Mouse (Mus musculus) bone marrow macrophage, adult 2 months (primary cell): ENCODE measurements around the gene Jak3. TPM values are rescaled to one million over a fixed set of nuclear protein-coding genes. Genes with fewer than 3 reads are reported as not detected.
"Not testable (repeated sequence)": the region's sequence is repeated elsewhere in the genome, so short reads cannot be mapped to it uniquely, and the experiment has no call there.

Experiments
- H3K27ac ChIP-seq: 2 replicates; pipeline ENCODE4 v1.5.1; 2012; ENCODE audit warnings: low read depth, low read length; ENCODE audit not compliant: insufficient read depth
- H3K4me1 ChIP-seq: 2 replicates; pipeline ENCODE4 v1.6.1; 2012; ENCODE audit warnings: low read length; ENCODE audit not compliant: control insufficient read depth, insufficient read depth
- H3K4me3 ChIP-seq: 2 replicates; pipeline ENCODE4 v1.5.1; 2012; ENCODE audit warnings: mild to moderate bottlenecking, low read length, moderate library complexity; ENCODE audit not compliant: insufficient read depth
- CTCF ChIP-seq: IDR thresholded peaks from 2 replicates; pipeline ENCODE4 v1.5.1; 2012; ENCODE audit warnings: low read depth, mild to moderate bottlenecking, low read length, moderate library complexity
- POLR2A ChIP-seq: IDR thresholded peaks from 2 replicates; pipeline ENCODE4 v1.6.1; 2012; ENCODE audit warnings: mild to moderate bottlenecking, low read depth, low read length, borderline replicate concordance
- polyA plus RNA-seq: library from polyadenylated mRNA; stranded (reverse); fragments of >200 nt; gene quantifications from 2 replicates; pipeline ENCODE4 v1.2.4, GENCODE M21; 2012; ENCODE audit not compliant: missing spikeins, insufficient read depth, insufficient read length

Gene Jak3
- polyA plus RNA-seq, 1 experiment = 15.7 TPM

GRCm38 (mm10) chr8:71682832-71683231 is 6.7 kb downstream of the Jak3 start:
- no peak overlapping the region for H3K4me3 ChIP-seq
- H3K4me1 ChIP-seq = peaks cover under 1% of the 10 kb centered on the region; the same call in 1 of the 2 replicates
- no peak for TF ChIP-seq POLR2A
- TF ChIP-seq CTCF = no peak
- no peak overlapping the region for H3K27ac ChIP-seq

- no peak overlapping the region for H3K4me3 ChIP-seq
- no peaks in the 10 kb centered on the region for H3K4me1 ChIP-seq
- H3K27ac ChIP-seq = no peak overlapping the region
- TF ChIP-seq POLR2A (no peak), CTCF (no peak)
These were observed 8.6 kb downstream of the Jak3 start for GRCm38 (mm10) chr8:71684701-71685100.

- Histone ChIP-seq H3K4me3 (no peak overlapping the region), H3K27ac (no peak overlapping the region), H3K4me1 (no peaks in the 10 kb centered on the region)
- TF ChIP-seq POLR2A (no peak), CTCF (no peak)
These were observed 9.5 kb downstream of the Jak3 start for GRCm38 (mm10) chr8:71685573-71685972.

- Histone ChIP-seq H3K27ac (no peak overlapping the region), H3K4me1 (no peaks in the 10 kb centered on the region), H3K4me3 (no peak overlapping the region)
- no peak for TF ChIP-seq CTCF
- no peak for TF ChIP-seq POLR2A
These were observed 10.1 kb downstream of the Jak3 start for GRCm38 (mm10) chr8:71686143-71686734.

- no peak overlapping the region for H3K4me3 ChIP-seq
- no peak overlapping the region for H3K27ac ChIP-seq
- TF ChIP-seq CTCF (no peak), POLR2A (no peak)
- H3K4me1 ChIP-seq = no peaks in the 10 kb centered on the region
These were observed 11.5 kb downstream of the Jak3 start for GRCm38 (mm10) chr8:71687616-71688015.

- Histone ChIP-seq H3K27ac (no peak within 1 kb of the TSS), H3K4me1 (no peaks in the 10 kb centered on the region; the same call in 1 of the 2 replicates), H3K4me3 (no peak within 1 kb of the TSS)
- TF ChIP-seq POLR2A (no peak), CTCF (no peak)
These were observed 12.9 kb downstream of the Jak3 start, which contains the start of gene Insl3 for GRCm38 (mm10) chr8:71689028-71689427. Gene Insl3 (plus strand): TSS chr8:71689214.

- no peak overlapping the region for H3K27ac ChIP-seq
- H3K4me1 ChIP-seq = no peaks in the 10 kb centered on the region; the same call in 1 of the 2 replicates
- no peak overlapping the region for H3K4me3 ChIP-seq
- no peak for TF ChIP-seq POLR2A
- no peak for TF ChIP-seq CTCF
These were observed 16.4 kb downstream of the Jak3 start for GRCm38 (mm10) chr8:71692509-71692908.

GRCm38 (mm10) chr8:71693166-71694041 is 17.3 kb downstream of the Jak3 start:
- no peak overlapping the region for H3K27ac ChIP-seq
- H3K4me1 ChIP-seq = no peaks in the 10 kb centered on the region; the same call in 1 of the 2 replicates
- TF ChIP-seq POLR2A (no peak), CTCF (no peak)
- peak overlapping the region; percentile 3; the same call in 1 of the 2 replicates for H3K4me3 ChIP-seq

- not testable (repeated sequence) for H3K4me1 ChIP-seq, H3K27ac ChIP-seq, H3K4me3 ChIP-seq
- peak; percentile 49; the same call in 1 of the 2 replicates for TF ChIP-seq CTCF
These were observed 19.4 kb downstream of the Jak3 start for GRCm38 (mm10) chr8:71695456-71695855.
